Mouse (Mus musculus) ES-Bruce4 (cell line): ENCODE data around the gene Rec8.

Source experiments
- CTCF ChIP-seq: IDR thresholded peaks from one replicate; pipeline ENCODE4 v1.8.1; 2011; ENCODE audit warnings: low read depth, low read length
- EP300 ChIP-seq: IDR thresholded peaks from 2 replicates; pipeline ENCODE4 v1.6.1; 2011; ENCODE audit warnings: low read depth, low read length; ENCODE audit not compliant: insufficient read depth
- POLR2A ChIP-seq: IDR thresholded peaks from one replicate; pipeline ENCODE4 v1.8.1; 2011; ENCODE audit warnings: low read length; ENCODE audit not compliant: insufficient read depth

DNA sequence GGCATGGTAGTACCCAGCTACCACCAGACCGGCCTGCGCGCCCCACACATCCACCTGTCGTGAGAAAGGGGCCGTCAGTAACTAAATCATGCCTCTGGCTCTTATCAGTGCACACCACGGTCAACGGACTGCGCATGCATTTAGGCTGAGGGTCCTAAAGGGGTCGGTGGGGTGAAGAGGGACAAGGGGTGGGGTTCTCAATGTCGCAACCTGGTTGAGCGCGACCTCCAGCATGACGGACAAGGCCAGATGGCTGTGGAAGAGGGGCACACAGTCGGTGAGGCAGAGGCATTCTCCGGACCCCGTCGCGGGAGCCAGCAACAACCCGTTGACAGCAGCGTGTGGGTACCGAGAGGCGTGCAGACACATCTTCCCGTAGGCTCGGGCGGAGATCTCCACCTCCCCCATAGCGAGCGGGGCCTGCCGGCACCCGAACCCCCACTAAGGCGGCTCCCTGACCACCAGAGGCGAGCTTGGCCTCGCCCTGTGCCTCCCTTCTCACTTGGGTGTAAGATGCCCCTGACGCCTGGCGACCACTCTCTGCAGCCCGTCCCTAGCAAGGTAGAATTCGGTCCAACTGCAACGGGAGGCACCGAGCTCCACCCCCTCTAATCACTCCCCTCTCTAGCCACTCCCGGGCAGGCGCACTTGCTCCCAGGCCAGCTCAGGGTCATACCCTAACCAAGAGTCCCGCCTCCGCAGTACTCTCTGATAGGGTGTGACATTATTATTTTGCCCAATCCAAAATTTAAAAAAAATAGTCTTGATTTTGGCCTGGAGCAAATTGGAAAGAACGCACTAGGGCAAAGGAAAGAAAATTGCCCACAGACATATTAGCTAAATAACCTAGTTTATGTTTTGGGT, 32.9 kb upstream of the Rec8 start, which contains the start of gene Emc9:
- TF ChIP-seq CTCF (no peak), EP300 (no peak), POLR2A (peak; percentile 27)
